Mouse (Mus musculus) brain, embryonic 14.5 days (tissue): Measurements from ENCODE around the gene Rab11fip5.

ENCODE experiments used
- CTCF ChIP-seq: fragments of 200-500 bp; IDR thresholded peaks from 2 replicates; pipeline ENCODE4 v1.5.1; 2012; ENCODE audit warnings: inconsistent platforms, mild to moderate bottlenecking, moderate library complexity, borderline replicate concordance; ENCODE audit not compliant: insufficient read depth, insufficient read length; ENCODE audit errors: extremely low read depth
- POLR2A ChIP-seq: fragments of 200-500 bp; IDR thresholded peaks from 2 replicates; pipeline ENCODE4 v1.6.1; 2012; ENCODE audit warnings: mild to moderate bottlenecking, inconsistent platforms, borderline replicate concordance; ENCODE audit not compliant: poor library complexity, insufficient read depth, insufficient read length, severe bottlenecking; ENCODE audit errors: extremely low read depth

DNA sequence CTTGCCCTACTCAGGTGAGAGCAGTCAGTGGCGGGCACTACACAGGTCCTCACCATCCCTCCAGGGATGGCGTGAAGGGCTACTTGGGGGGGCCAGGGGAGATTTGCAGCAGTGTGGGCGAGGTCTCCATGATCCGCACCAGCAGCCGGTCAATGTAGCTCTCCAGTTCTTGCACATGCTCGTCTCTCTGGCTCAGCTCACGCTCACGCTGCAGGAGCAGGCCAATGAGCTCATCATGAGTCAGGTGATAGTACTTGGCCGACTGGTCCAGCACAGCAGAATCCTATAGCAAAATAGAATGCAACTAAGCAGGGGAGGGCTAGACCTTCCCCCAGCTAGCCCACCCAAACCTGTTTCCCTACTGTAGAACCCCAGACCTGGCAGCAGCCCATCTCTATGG, 37.5 kb downstream of the Rab11fip5 start:
- no peak for TF ChIP-seq POLR2A
- TF ChIP-seq CTCF = no peak
